Mouse (Mus musculus): Measurements from ENCODE around the gene Camta2. TPM values are rescaled to one million over a fixed set of nuclear protein-coding genes. Genes with fewer than 3 reads are reported as not detected.
A peak's percentile ranks its signal among the peaks of the same experiment; 100 is the strongest.

The Camta2 gene
- polyA plus RNA-seq, 1 experiment = 11.9 TPM

DNA sequence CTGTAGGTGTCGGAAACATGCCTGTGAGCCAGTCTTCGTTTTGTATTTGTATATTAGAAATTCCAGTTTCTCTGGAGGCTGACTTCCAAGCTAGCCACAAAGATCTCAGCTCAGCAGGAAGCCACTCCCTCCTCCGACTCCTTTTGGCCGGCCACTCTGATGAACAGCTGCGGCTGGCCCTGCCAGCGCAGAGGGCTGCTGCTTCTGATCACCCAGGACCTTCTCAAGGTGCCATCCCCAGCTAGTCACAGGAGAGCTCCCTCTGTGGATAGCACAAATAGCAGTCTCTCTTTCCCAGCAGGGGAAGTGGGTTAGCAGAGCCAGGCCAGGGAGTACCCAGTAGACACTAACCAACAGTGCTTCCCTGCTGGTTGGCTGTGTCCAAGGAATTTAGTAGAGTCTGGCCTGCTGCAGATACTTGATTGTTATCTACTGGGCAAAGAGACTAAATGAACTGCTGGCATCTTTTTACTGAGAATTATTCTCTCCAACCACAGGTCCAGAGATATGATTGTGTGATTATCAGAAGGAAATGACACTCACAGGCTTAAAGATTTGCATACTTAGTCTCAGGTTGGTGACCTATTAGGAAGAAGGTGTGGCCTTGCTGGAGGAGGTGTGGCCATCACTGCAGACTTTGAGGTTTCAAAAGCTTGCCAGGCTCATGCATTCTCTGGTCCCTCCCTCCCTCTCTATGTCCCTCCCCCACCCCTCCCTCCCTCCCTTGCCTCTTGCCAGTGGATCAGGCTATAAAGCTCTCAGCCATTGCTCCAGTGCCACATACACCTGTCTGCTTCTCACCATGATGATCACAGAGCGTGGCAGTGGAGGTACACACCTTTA lies 65.7 kb downstream of the Camta2 start:
- H3K4me2 ChIP-seq (ENCODE audit: low read depth) = peak overlapping the region; percentile 62
- H3K36me3 ChIP-seq (ENCODE audit: control insufficient read depth, insufficient read depth) = no peaks in the 10 kb centered on the region
- no peaks in the 10 kb centered on the region for H3K27me3 ChIP-seq (ENCODE audit: control insufficient read depth, insufficient read depth, insufficient read length)
- H3K4me3 ChIP-seq = no peak overlapping the region
- H3K79me2 ChIP-seq (ENCODE audit: control insufficient read depth, insufficient read depth) = no peaks in the 10 kb centered on the region
- no peak overlapping the region for H3ac ChIP-seq (ENCODE audit: control insufficient read depth, insufficient read length)
- TF ChIP-seq MAX (IDR thresholded peaks at IDR 0.05; ENCODE audit: low read depth) (no peak), POLR2A (IDR thresholded peaks at IDR 0.05; ENCODE audit: insufficient read length, low read depth) (peak; percentile 27), MYOG (IDR thresholded peaks at IDR 0.05; ENCODE audit: control insufficient read depth in 1 of 3, insufficient read depth in 1 of 3, insufficient read length in 2 of 3, low read depth in 2 of 3) (peak; percentile 67 to 95 (median 94)), REST (IDR thresholded peaks at IDR 0.05; ENCODE audit: insufficient read depth, insufficient read length) (no peak), CEBPB (IDR thresholded peaks at IDR 0.05; ENCODE audit: insufficient read depth, poor library complexity, severe bottlenecking) (no peak), TCF12 (IDR thresholded peaks at IDR 0.05; ENCODE audit: insufficient read depth, poor library complexity, severe bottlenecking) (peak; percentile 18), MYOD1 (IDR thresholded peaks at IDR 0.05; ENCODE audit: control insufficient read depth in 1 of 3, insufficient read length in 2 of 3, low read depth in 2 of 3) (peak in 2 of 3 experiments; percentile 84 to 94)

Other genes with a start within 250 kb of the Camta2 start
- gene Med11, start 236.2 kb downstream of the Camta2 start, polyA plus RNA-seq (2012; fragmentation: generic; extraction: Trizol) = 29.6 TPM
- not detected for gene Zmynd15, start 228.7 kb downstream of the Camta2 start, polyA plus RNA-seq (2012; fragmentation: generic; extraction: Trizol)
- 0.08 TPM for gene Cxcl16, start 228.1 kb downstream of the Camta2 start, polyA plus RNA-seq (2012; fragmentation: generic; extraction: Trizol)
- not detected for gene Tm4sf5, start 182.9 kb downstream of the Camta2 start, polyA plus RNA-seq (2012; fragmentation: generic; extraction: Trizol)
- gene Vmo1, start 173.5 kb downstream of the Camta2 start, polyA plus RNA-seq (2012; fragmentation: generic; extraction: Trizol) = not detected
- gene Gltpd2, start 168.9 kb downstream of the Camta2 start, polyA plus RNA-seq (2012; fragmentation: generic; extraction: Trizol) = not detected
- 575 TPM for gene Psmb6, start 162.7 kb downstream of the Camta2 start, polyA plus RNA-seq (2012; fragmentation: generic; extraction: Trizol)
- gene Gm40193, start 155.2 kb downstream of the Camta2 start, polyA plus RNA-seq (2012; fragmentation: generic; extraction: Trizol) = not detected
- 10.2 TPM for gene Pld2, start 148.0 kb downstream of the Camta2 start, polyA plus RNA-seq (2012; fragmentation: generic; extraction: Trizol)
- 34.4 TPM for gene Mink1, start 125.2 kb downstream of the Camta2 start, polyA plus RNA-seq (2012; fragmentation: generic; extraction: Trizol)
- gene 4930544D05Rik, start 72.3 kb downstream of the Camta2 start, polyA plus RNA-seq (2012; fragmentation: generic; extraction: Trizol) = 0.10 TPM
- 5.3 TPM for gene Chrne, start 68.9 kb downstream of the Camta2 start, polyA plus RNA-seq (2012; fragmentation: generic; extraction: Trizol)
- gene Gp1ba, start 49.0 kb downstream of the Camta2 start, polyA plus RNA-seq (2012; fragmentation: generic; extraction: Trizol) = 0.22 TPM
- 16.7 TPM for gene Rnf167, start 40.9 kb downstream of the Camta2 start, polyA plus RNA-seq (2012; fragmentation: generic; extraction: Trizol)
- gene Slc25a11, start 40.6 kb downstream of the Camta2 start, polyA plus RNA-seq (2012; fragmentation: generic; extraction: Trizol) = 165 TPM
- 2,636 TPM for gene Pfn1, start 33.5 kb downstream of the Camta2 start, polyA plus RNA-seq (2012; fragmentation: generic; extraction: Trizol)
- gene Eno3, start 30.9 kb downstream of the Camta2 start, polyA plus RNA-seq (2012; fragmentation: generic; extraction: Trizol) = 1,792 TPM
- gene Spag7, start 18.7 kb downstream of the Camta2 start, polyA plus RNA-seq (2012; fragmentation: generic; extraction: Trizol) = 52.4 TPM
- 1.1 TPM for gene Inca1, start 12.1 kb upstream of the Camta2 start, polyA plus RNA-seq (2012; fragmentation: generic; extraction: Trizol)
- gene Kif1c, start 12.4 kb upstream of the Camta2 start, polyA plus RNA-seq (2012; fragmentation: generic; extraction: Trizol) = 96.3 TPM
- 2.7 TPM for gene Zfp3, start 76.1 kb upstream of the Camta2 start, polyA plus RNA-seq (2012; fragmentation: generic; extraction: Trizol)
- 0.10 TPM for gene Scimp, start 124.5 kb upstream of the Camta2 start, polyA plus RNA-seq (2012; fragmentation: generic; extraction: Trizol)
- 16.1 TPM for gene Rabep1, start 156.7 kb upstream of the Camta2 start, polyA plus RNA-seq (2012; fragmentation: generic; extraction: Trizol)

Measured in myocyte (in vitro differentiated cells).